Mouse (Mus musculus) limb, embryonic 13.5 days (tissue): ENCODE measurements at regions not wholly inside any gene's neighbourhood (a gene's known extent, or its start where the extent isn't known, plus 50 kb on each side); places are given as distances from the start of the nearest gene placed in this dataset.
A peak's percentile ranks its signal among the peaks of the same experiment; 100 is the strongest.

Experiments
- ATAC-seq: fragments of 200-750 bp; cut with Nextera tagmentation; 2 replicates; pipeline ENCODE4 v1.8.0; 2017; ENCODE audit warnings: low read depth, moderate number of reproducible peaks, moderate TSS enrichment; ENCODE audit not compliant: low FRiP score
- H3K27ac ChIP-seq: fragments of 300-500 bp; sonication (generic); 2 replicates; pipeline ENCODE4 v1.5.1; 2015; ENCODE audit warnings: inconsistent platforms, mild to moderate bottlenecking, moderate library complexity
- H3K27me3 ChIP-seq: fragments of 300-500 bp; sonication (generic); 2 replicates; pipeline ENCODE4 v1.6.1; 2015; ENCODE audit warnings: mild to moderate bottlenecking, inconsistent platforms
- H3K36me3 ChIP-seq: fragments of 300-500 bp; sonication (generic); 2 replicates; pipeline ENCODE4 v1.6.1; 2015; ENCODE audit warnings: inconsistent platforms, mild to moderate bottlenecking, moderate library complexity
- H3K4me1 ChIP-seq: fragments of 300-500 bp; sonication (generic); 2 replicates; pipeline ENCODE4 v1.6.1; 2015; ENCODE audit warnings: inconsistent platforms
- H3K4me2 ChIP-seq: fragments of 300-500 bp; sonication (generic); replicated peaks from 2 replicates; pipeline ENCODE4 v1.6.1; 2015; ENCODE audit warnings: inconsistent platforms, mild to moderate bottlenecking, moderate library complexity
- H3K4me3 ChIP-seq: fragments of 300-500 bp; sonication (generic); 2 replicates; pipeline ENCODE4 v1.5.1; 2015; ENCODE audit warnings: moderate library complexity, mild to moderate bottlenecking, inconsistent platforms
- H3K9ac ChIP-seq: fragments of 300-500 bp; sonication (generic); 2 replicates; pipeline ENCODE4 v1.6.1; 2015; ENCODE audit warnings: mild to moderate bottlenecking, inconsistent platforms
- H3K9me3 ChIP-seq: fragments of 300-500 bp; sonication (generic); 2 replicates; pipeline ENCODE4 v1.6.1; 2016; ENCODE audit warnings: inconsistent platforms
- WGBS: fragments of 180-500 bp; shearing (Covaris S2); methylation state at CpG from one replicate; pipeline ENCODE4 v1.1.7; 2015; 5-methylcytosine and 5-hydroxymethylcytosine counted together

GRCm38 (mm10) chr3:102619666-102620377, 114.5 kb upstream of the Tspan2 start:
- H3K4me1 ChIP-seq, result peaks cover 3% of the 10 kb centered on the region; the same call in 1 of the 2 replicates
- H3K36me3 ChIP-seq, result no peaks in the 10 kb centered on the region
- 0 out of 2 replicates have a peak, but pooled peaks cover 4% of the 10 kb centered on the region for H3K9me3 ChIP-seq
- 62% methylated on average over 8 of the region's 8 CpGs for WGBS
- H3K4me3 ChIP-seq, result no peak overlapping the region
- H3K27ac ChIP-seq, result no peak overlapping the region
- ATAC-seq, result no peak
- no peak overlapping the region for H3K4me2 ChIP-seq
- H3K9ac ChIP-seq, result no peak overlapping the region
- no peaks in the 10 kb centered on the region for H3K27me3 ChIP-seq

- H3K36me3 ChIP-seq, result no peaks in the 10 kb centered on the region
- no peaks in the 10 kb centered on the region for H3K27me3 ChIP-seq
- no peak overlapping the region for H3K4me2 ChIP-seq
- peak; percentile 85 for ATAC-seq
- 0 out of 2 replicates have a peak, but pooled peaks cover 7% of the 10 kb centered on the region for H3K4me1 ChIP-seq
- H3K9ac ChIP-seq, result no peak overlapping the region
- no peak overlapping the region for H3K4me3 ChIP-seq
- peak overlapping the region; percentile 1; the same call in 1 of the 2 replicates for H3K27ac ChIP-seq
- WGBS, result 25% methylated on average over 4 of the region's 4 CpGs
- no peaks in the 10 kb centered on the region for H3K9me3 ChIP-seq
Measured at GRCm38 (mm10) chr3:102636076-102636475, 98.3 kb upstream of the Tspan2 start.

- Histone ChIP-seq H3K9me3 (no peaks in the 10 kb centered on the region), H3K9ac (no peak overlapping the region), H3K4me2 (no peak overlapping the region), H3K4me1 (0 out of 2 replicates have a peak, but pooled peaks cover 7% of the 10 kb centered on the region), H3K4me3 (no peak overlapping the region), H3K27me3 (no peaks in the 10 kb centered on the region), H3K36me3 (no peaks in the 10 kb centered on the region), H3K27ac (peak overlapping the region; percentile 16; the same call in 1 of the 2 replicates)
- peak; percentile 42; the same call in 1 of the 2 replicates for ATAC-seq
- 31% methylated on average over 4 of the region's 4 CpGs for WGBS
Measured at GRCm38 (mm10) chr3:102636674-102637073, 97.7 kb upstream of the Tspan2 start.

- Histone ChIP-seq H3K27me3 (no peaks in the 10 kb centered on the region), H3K9ac (no peak overlapping the region), H3K4me2 (no peak overlapping the region), H3K4me1 (peaks cover 23% of the 10 kb centered on the region), H3K27ac (no peak overlapping the region; the same call in 1 of the 2 replicates), H3K36me3 (no peaks in the 10 kb centered on the region), H3K9me3 (no peaks in the 10 kb centered on the region), H3K4me3 (no peak overlapping the region)
- 60% methylated on average over 11 of the region's 11 CpGs for WGBS
- no peak for ATAC-seq
Measured at GRCm38 (mm10) chr3:102644276-102644940, 89.9 kb upstream of the Tspan2 start.

- H3K9me3 ChIP-seq, result no peaks in the 10 kb centered on the region
- H3K4me3 ChIP-seq, result no peak overlapping the region
- H3K27ac ChIP-seq, result 0 out of 2 replicates have a peak overlapping the region, but pooled peaks have one; percentile 22
- 0 out of 2 replicates have a peak, but pooled peaks have one; percentile 15 for ATAC-seq
- H3K9ac ChIP-seq, result no peak overlapping the region
- peaks cover 27% of the 10 kb centered on the region for H3K4me1 ChIP-seq
- 9% methylated on average over 4 of the region's 4 CpGs for WGBS
- no peak overlapping the region for H3K4me2 ChIP-seq
- no peaks in the 10 kb centered on the region for H3K27me3 ChIP-seq
- H3K36me3 ChIP-seq, result no peaks in the 10 kb centered on the region
Measured at GRCm38 (mm10) chr3:102648450-102648849, 85.9 kb upstream of the Tspan2 start.

GRCm38 (mm10) chr3:102654962-102655361, 79.4 kb upstream of the Tspan2 start:
- H3K4me2 ChIP-seq, result no peak overlapping the region
- H3K36me3 ChIP-seq, result no peaks in the 10 kb centered on the region
- H3K4me3 ChIP-seq, result no peak overlapping the region
- H3K9ac ChIP-seq, result no peak overlapping the region
- peaks cover 31% of the 10 kb centered on the region for H3K4me1 ChIP-seq
- H3K27ac ChIP-seq, result no peak overlapping the region
- WGBS, result 83% methylated on average over 10 of the region's 10 CpGs
- ATAC-seq, result no peak
- H3K27me3 ChIP-seq, result no peaks in the 10 kb centered on the region
- no peaks in the 10 kb centered on the region for H3K9me3 ChIP-seq

GRCm38 (mm10) chr3:102657116-102657515, 77.2 kb upstream of the Tspan2 start:
- Histone ChIP-seq H3K27me3 (no peaks in the 10 kb centered on the region), H3K9me3 (no peaks in the 10 kb centered on the region), H3K4me3 (no peak overlapping the region), H3K27ac (peak overlapping the region; percentile 65; the same call in 1 of the 2 replicates), H3K9ac (no peak overlapping the region), H3K4me1 (peaks cover 31% of the 10 kb centered on the region), H3K4me2 (no peak overlapping the region), H3K36me3 (no peaks in the 10 kb centered on the region)
- ATAC-seq, result no peak
- WGBS, result 22% methylated on average over 7 of the region's 7 CpGs

GRCm38 (mm10) chr3:102657531-102658060, 76.7 kb upstream of the Tspan2 start:
- Histone ChIP-seq H3K27ac (peak overlapping the region; percentile 65), H3K4me2 (no peak overlapping the region), H3K9me3 (no peaks in the 10 kb centered on the region), H3K27me3 (no peaks in the 10 kb centered on the region), H3K4me1 (peaks cover 31% of the 10 kb centered on the region), H3K36me3 (no peaks in the 10 kb centered on the region), H3K9ac (no peak overlapping the region; the same call in 1 of the 2 replicates), H3K4me3 (no peak overlapping the region)
- 68% methylated on average over 7 of the region's 7 CpGs for WGBS
- no peak for ATAC-seq

GRCm38 (mm10) chr3:102659352-102659751, 75.0 kb upstream of the Tspan2 start:
- no peak overlapping the region for H3K4me3 ChIP-seq
- H3K9me3 ChIP-seq, result no peaks in the 10 kb centered on the region
- H3K27ac ChIP-seq, result no peak overlapping the region
- H3K27me3 ChIP-seq, result no peaks in the 10 kb centered on the region
- no peak overlapping the region for H3K9ac ChIP-seq
- no peaks in the 10 kb centered on the region for H3K36me3 ChIP-seq
- ATAC-seq, result no peak
- WGBS, result 86% methylated on average over 5 of the region's 5 CpGs
- H3K4me2 ChIP-seq, result no peak overlapping the region
- peaks cover 40% of the 10 kb centered on the region for H3K4me1 ChIP-seq

- H3K9me3 ChIP-seq, result no peaks in the 10 kb centered on the region
- 84% methylated on average over 7 of the region's 7 CpGs for whole genome bisulfite sequencing
- H3K4me1 ChIP-seq, result peaks cover 40% of the 10 kb centered on the region
- H3K4me2 ChIP-seq, result no peak overlapping the region
- no peak overlapping the region for H3K4me3 ChIP-seq
- H3K27ac ChIP-seq, result no peak overlapping the region
- H3K36me3 ChIP-seq, result no peaks in the 10 kb centered on the region
- H3K9ac ChIP-seq, result no peak overlapping the region
- no peak for ATAC-seq
- H3K27me3 ChIP-seq, result no peaks in the 10 kb centered on the region
Measured at GRCm38 (mm10) chr3:102661296-102661695, 73.0 kb upstream of the Tspan2 start.

- Histone ChIP-seq H3K4me1 (peaks cover 17% of the 10 kb centered on the region), H3K9ac (no peak overlapping the region), H3K9me3 (no peaks in the 10 kb centered on the region), H3K27ac (no peak overlapping the region), H3K27me3 (no peaks in the 10 kb centered on the region), H3K4me3 (no peak overlapping the region), H3K36me3 (no peaks in the 10 kb centered on the region), H3K4me2 (no peak overlapping the region)
- no peak for ATAC-seq
- 72% methylated on average over 5 of the region's 5 CpGs for WGBS
Measured at GRCm38 (mm10) chr3:102663711-102664110, 70.6 kb upstream of the Tspan2 start.

GRCm38 (mm10) chr3:102664665-102665190, 69.6 kb upstream of the Tspan2 start:
- Histone ChIP-seq H3K36me3 (no peaks in the 10 kb centered on the region), H3K27ac (no peak overlapping the region), H3K4me3 (no peak overlapping the region), H3K27me3 (no peaks in the 10 kb centered on the region), H3K4me2 (no peak overlapping the region), H3K9ac (no peak overlapping the region), H3K9me3 (no peaks in the 10 kb centered on the region), H3K4me1 (peaks cover 17% of the 10 kb centered on the region)
- no peak for ATAC-seq
- WGBS, result 71% methylated on average over 6 of the region's 6 CpGs
